Comparison of ENCODE assay signal across 19 mouse cellular contexts in the genomic region with DNA sequence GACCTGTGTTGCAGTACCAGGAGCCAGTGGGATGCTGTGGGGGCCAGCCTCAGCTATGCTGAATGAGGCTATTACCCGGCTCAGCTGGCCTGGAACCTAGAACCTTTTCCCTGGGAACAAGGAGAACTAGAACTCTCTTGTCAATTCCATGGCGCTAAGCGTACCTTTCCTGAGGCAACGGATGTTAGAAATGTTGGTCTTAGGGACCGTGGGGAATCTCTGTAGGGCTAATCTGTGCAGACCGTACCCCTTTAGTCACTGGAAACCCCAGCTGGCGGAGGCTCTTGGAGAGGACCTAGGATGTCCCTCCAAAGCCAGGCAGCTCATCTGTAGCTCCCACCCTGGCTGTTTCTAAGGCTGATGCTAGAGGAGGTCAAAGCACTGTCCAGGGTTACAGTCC. TPM values are rescaled to one million over a fixed set of nuclear protein-coding genes. Genes with fewer than 3 reads are reported as not detected.
A peak's percentile ranks its signal among the peaks of the same experiment; 100 is the strongest.
DNase-seq lines count a peak whose midpoint lies in the region; ATAC-seq and TF ChIP-seq lines count a peak whose summit lies in the region.
"Had no signal": no experiment of that assay in that cellular context is flagged by ENCODE, and none has a peak within 500 bp of the region (broad histone marks: within the 10 kb centered on the region; RNA-seq: fewer than 3 reads in every experiment).

No protein-coding gene starts in this region.

- DNase-seq in forebrain, embryonic 11.5 days (ENCODE audit: low spot score) = peak; percentile 36
- DNase-seq in forebrain, embryonic 14.5 days (ENCODE audit: low spot score) = no peak
- DNase-seq in testis, postnatal 14 days (ENCODE audit: low spot score) = no peak
- DNase-seq in limb, embryonic 10.5 days (ENCODE audit: low spot score) = peak; percentile 28
- no peak for DNase-seq in thymus, adult 2 months
- no peak for DNase-seq in adrenal gland, adult (ENCODE audit: inconsistent age in 2 of 2, low spot score in 1 of 2)
- DNase-seq: adrenal gland, adult 8-10 months; adrenal gland, postnatal 14 days; adrenal gland, postnatal 36 days; cerebellum, adult 11-12 months; cerebellum, adult 2 months; cerebellum, adult 9-10 months; cerebellum, postnatal 10 days; cerebellum, postnatal 25 days; embryo, embryonic 11 days; forebrain, postnatal 0 days had no signal

- TF ChIP-seq CTCF in testis, adult 2 months (IDR thresholded peaks at IDR 0.05; ENCODE audit: control insufficient read depth, insufficient read depth, insufficient replicate concordance, low read depth, low read length) = no peak
- TF ChIP-seq CTCF in thymus, adult 2 months (IDR thresholded peaks at IDR 0.05; ENCODE audit: borderline replicate concordance, control insufficient read depth, extremely low read depth, insufficient read depth, low read length, poor library complexity) = no peak

- no peaks in the 10 kb centered on the region for H3K27me3 ChIP-seq in forebrain, embryonic 11.5 days (ENCODE audit: control insufficient read depth, insufficient read depth, low read length)
- no peaks in the 10 kb centered on the region for H3K27me3 ChIP-seq in forebrain, embryonic 14.5 days (replicated peaks; ENCODE audit: control insufficient read depth, insufficient read depth, low read length)
- no peaks in the 10 kb centered on the region for H3K27me3 ChIP-seq in testis, adult 2 months (ENCODE audit: control insufficient read depth, insufficient read depth, low read length)
- no peaks in the 10 kb centered on the region for H3K27me3 ChIP-seq in limb, embryonic 10.5 days (ENCODE audit: low read depth, poor library complexity, severe bottlenecking)
- no peaks in the 10 kb centered on the region for H3K27me3 ChIP-seq in thymus, adult 2 months (ENCODE audit: control insufficient read depth, insufficient read depth, low read length)
- H3K27me3 ChIP-seq: forebrain, embryonic 15.5 days had no signal

- H3K27ac ChIP-seq in forebrain, embryonic 11.5 days (ENCODE audit: low read depth, low read length) = no peak overlapping the region
- no peak overlapping the region for H3K27ac ChIP-seq in forebrain, embryonic 14.5 days (ENCODE audit: low read depth, low read length)
- H3K27ac ChIP-seq in testis, adult 2 months (ENCODE audit: control insufficient read depth, insufficient read depth, low read depth, low read length) = no peak overlapping the region
- H3K27ac ChIP-seq in limb, embryonic 10.5 days = peak overlapping the region; percentile 38; the same call in 1 of the 2 replicates
- H3K27ac ChIP-seq in thymus, adult 2 months (ENCODE audit: control insufficient read depth, insufficient read depth, low read length) = no peak overlapping the region
- H3K27ac ChIP-seq: embryonic facial prominence, embryonic 12.5 days; forebrain, embryonic 15.5 days had no signal

- WGBS in forebrain, embryonic 11.5 days = 92% methylated on average over 7 of the region's 7 CpGs
- 95% methylated on average over 7 of the region's 7 CpGs for WGBS in forebrain, embryonic 14.5 days
- 94% methylated on average over 7 of the region's 7 CpGs for WGBS in limb, embryonic 10.5 days
- 99% methylated on average over 7 of the region's 7 CpGs for WGBS in thymus, adult 2 months

- H3K36me3 ChIP-seq in forebrain, embryonic 11.5 days (ENCODE audit: control insufficient read depth, insufficient read depth, low read length) = no peaks in the 10 kb centered on the region
- H3K36me3 ChIP-seq in forebrain, embryonic 14.5 days (ENCODE audit: control insufficient read depth, insufficient read depth, low read length) = no peaks in the 10 kb centered on the region
- no peaks in the 10 kb centered on the region for H3K36me3 ChIP-seq in testis, adult 2 months (ENCODE audit: control insufficient read depth, insufficient read depth, low read length)
- H3K36me3 ChIP-seq in limb, embryonic 10.5 days = no peaks in the 10 kb centered on the region
- H3K36me3 ChIP-seq in thymus, adult 2 months (ENCODE audit: control insufficient read depth, insufficient read depth, low read length) = no peaks in the 10 kb centered on the region
- H3K36me3 ChIP-seq: embryonic facial prominence, embryonic 12.5 days; forebrain, embryonic 15.5 days had no signal

- H3K4me1 ChIP-seq in forebrain, embryonic 11.5 days (replicated peaks; ENCODE audit: control insufficient read depth, insufficient read depth, low read length) = no peaks in the 10 kb centered on the region
- no peaks in the 10 kb centered on the region for H3K4me1 ChIP-seq in forebrain, embryonic 14.5 days (ENCODE audit: control insufficient read depth, insufficient read depth, low read length)
- no peaks in the 10 kb centered on the region for H3K4me1 ChIP-seq in testis, adult 2 months (ENCODE audit: control insufficient read depth, insufficient read depth, low read length)
- H3K4me1 ChIP-seq in limb, embryonic 10.5 days = peaks cover 19% of the 10 kb centered on the region
- H3K4me1 ChIP-seq in thymus, adult 2 months (replicated peaks; ENCODE audit: control insufficient read depth, insufficient read depth, low read length) = no peaks in the 10 kb centered on the region
- H3K4me1 ChIP-seq: embryonic facial prominence, embryonic 12.5 days; forebrain, embryonic 15.5 days had no signal

- peak; percentile 29; the same call in 1 of the 2 replicates for TF ChIP-seq POLR2A in testis, adult 2 months (IDR thresholded peaks at IDR 0.05; ENCODE audit: control insufficient read depth, low read depth, low read length)
- no peak for TF ChIP-seq POLR2A in thymus, adult 2 months (IDR thresholded peaks at IDR 0.05; ENCODE audit: control insufficient read depth, extremely low read depth, insufficient read depth, low read length, poor library complexity)

- no peak for ATAC-seq in forebrain, embryonic 11.5 days (replicated peaks; ENCODE audit: low FRiP score)
- ATAC-seq in forebrain, embryonic 14.5 days = no peak
- ATAC-seq: forebrain, embryonic 15.5 days; forebrain, postnatal 0 days had no signal

- H3K4me2 ChIP-seq in forebrain, embryonic 11.5 days (ENCODE audit: low read depth, low read length, severe bottlenecking) = no peak overlapping the region
- H3K4me2 ChIP-seq in forebrain, embryonic 14.5 days (ENCODE audit: low read length) = no peak overlapping the region
- H3K4me2 ChIP-seq: embryonic facial prominence, embryonic 12.5 days; forebrain, embryonic 15.5 days had no signal

- H3K4me3 ChIP-seq in forebrain, embryonic 11.5 days (ENCODE audit: low read depth, low read length) = no peak overlapping the region
- no peak overlapping the region for H3K4me3 ChIP-seq in forebrain, embryonic 14.5 days (ENCODE audit: low read depth, low read length)
- H3K4me3 ChIP-seq in testis, adult 2 months (ENCODE audit: control insufficient read depth, low read depth, low read length) = peak overlapping the region; percentile 76
- no peak overlapping the region for H3K4me3 ChIP-seq in limb, embryonic 10.5 days
- H3K4me3 ChIP-seq in thymus, adult 2 months (ENCODE audit: control insufficient read depth, insufficient read depth, low read length) = no peak overlapping the region
- H3K4me3 ChIP-seq: embryonic facial prominence, embryonic 12.5 days; forebrain, embryonic 15.5 days had no signal

- H3K9ac ChIP-seq in forebrain, embryonic 11.5 days (ENCODE audit: low read length) = no peak overlapping the region
- H3K9ac ChIP-seq in forebrain, embryonic 14.5 days (ENCODE audit: low read length) = no peak overlapping the region
- H3K9ac ChIP-seq: embryonic facial prominence, embryonic 12.5 days; forebrain, embryonic 15.5 days; forebrain, postnatal 0 days had no signal

- no peaks in the 10 kb centered on the region for H3K9me3 ChIP-seq in forebrain, embryonic 11.5 days (ENCODE audit: control insufficient read depth, low read length)
- H3K9me3 ChIP-seq in forebrain, embryonic 14.5 days (replicated peaks; ENCODE audit: control insufficient read depth, low read length) = no peaks in the 10 kb centered on the region
- no peaks in the 10 kb centered on the region for H3K9me3 ChIP-seq in limb, embryonic 10.5 days (replicated peaks)
- H3K9me3 ChIP-seq: embryonic facial prominence, embryonic 12.5 days; forebrain, embryonic 15.5 days had no signal

RNA-seq across cellular contexts. Expression of a gene that starts 10.0 kb away (rescaled TPM):
- 12.5 and 13.9 TPM in 2 replicates for polyA plus RNA-seq in forebrain, embryonic 11.5 days (2014; fragmentation: Nextera tagmentation; extraction: Ambion mirVana)
- polyA plus RNA-seq in forebrain, embryonic 14.5 days (2014; fragmentation: Nextera tagmentation; extraction: Ambion mirVana) = 18.9 and 25.4 TPM in 2 replicates
- 95.1 and 118 TPM in 2 replicates for polyA plus RNA-seq in testis, adult 2 months (2012; rRNA removed)
- 9.3 and 11.7 TPM in 2 replicates for polyA plus RNA-seq in limb, embryonic 10.5 days (2016; fragmentation: Nextera tagmentation; extraction: Ambion mirVana)
- 12.1 and 13.3 TPM in 2 replicates for polyA plus RNA-seq in thymus, adult 2 months (2012; rRNA removed)

RNA-seq across cellular contexts. Expression of a gene that starts 10.6 kb away (rescaled TPM):
- not detected in 2 replicates for polyA plus RNA-seq in forebrain, embryonic 11.5 days (2014; fragmentation: Nextera tagmentation; extraction: Ambion mirVana)
- not detected in 2 replicates for polyA plus RNA-seq in forebrain, embryonic 14.5 days (2014; fragmentation: Nextera tagmentation; extraction: Ambion mirVana)
- polyA plus RNA-seq in testis, adult 2 months (2012; rRNA removed) = 883 and 961 TPM in 2 replicates
- polyA plus RNA-seq in limb, embryonic 10.5 days (2016; fragmentation: Nextera tagmentation; extraction: Ambion mirVana) = not detected in 2 replicates
- polyA plus RNA-seq in thymus, adult 2 months (2012; rRNA removed) = 0.20 and 0.75 TPM in 2 replicates
- polyA plus RNA-seq: embryonic facial prominence, embryonic 12.5 days; forebrain, embryonic 15.5 days had no signal

RNA-seq across cellular contexts. Expression of a gene that starts 26.0 kb away (rescaled TPM):
- not detected in 2 replicates for polyA plus RNA-seq in forebrain, embryonic 11.5 days (2014; fragmentation: Nextera tagmentation; extraction: Ambion mirVana)
- not detected in 2 replicates for polyA plus RNA-seq in forebrain, embryonic 14.5 days (2014; fragmentation: Nextera tagmentation; extraction: Ambion mirVana)
- polyA plus RNA-seq in testis, adult 2 months (2012; rRNA removed) = 6.3 and 7.9 TPM in 2 replicates
- polyA plus RNA-seq in limb, embryonic 10.5 days (2016; fragmentation: Nextera tagmentation; extraction: Ambion mirVana) = 0.45 TPM in 1 of 2 replicates, not detected in the other
- polyA plus RNA-seq in thymus, adult 2 months (2012; rRNA removed) = 0.24 TPM in 1 of 2 replicates, not detected in the other
- polyA plus RNA-seq: cerebellum, adult 2 months; forebrain, embryonic 15.5 days had no signal

Comparison
In these comparisons a context has a peak if more than half of its experiments do, and no peak if none do; other contexts are left out.
1. DNase-seq: peak in forebrain, embryonic 11.5 days (single experiment) and limb, embryonic 10.5 days (single experiment); none in forebrain, embryonic 14.5 days (single experiment), testis, postnatal 14 days (single experiment), thymus, adult 2 months (single experiment) and adrenal gland, adult (0 of 2).
2. RNA of a gene that starts 10.6 kb away (polyA plus RNA-seq): 883 to 961 TPM in testis, adult 2 months; 0.20 to 0.75 TPM in thymus, adult 2 months, not detected in limb, embryonic 10.5 days, not detected in forebrain, embryonic 11.5 days and not detected in forebrain, embryonic 14.5 days; every median in the first group is over 100 times any median in the second.